Mouse (Mus musculus) ES-E14 (cell line): ENCODE measurements around the gene Rin2.

Experiments
- CHD2 ChIP-seq: IDR thresholded peaks from 2 replicates; pipeline ENCODE4 v1.6.1; 2014; ENCODE audit warnings: mild to moderate bottlenecking, low read depth, low read length, inconsistent platforms
- MAFK ChIP-seq: IDR thresholded peaks from 2 replicates; pipeline ENCODE4 v1.6.1; 2014; ENCODE audit warnings: mild to moderate bottlenecking, low read depth, low read length, inconsistent platforms; ENCODE audit not compliant: insufficient read depth
- ZC3H11A ChIP-seq: IDR thresholded peaks from 2 replicates; pipeline ENCODE4 v1.6.1; 2012; ENCODE audit warnings: low read depth, mild to moderate bottlenecking, inconsistent platforms, low read length, borderline replicate concordance
- ZNF384 ChIP-seq: IDR thresholded peaks from 2 replicates; pipeline ENCODE4 v1.6.1; 2012; ENCODE audit warnings: low read depth, low read length, inconsistent platforms

DNA sequence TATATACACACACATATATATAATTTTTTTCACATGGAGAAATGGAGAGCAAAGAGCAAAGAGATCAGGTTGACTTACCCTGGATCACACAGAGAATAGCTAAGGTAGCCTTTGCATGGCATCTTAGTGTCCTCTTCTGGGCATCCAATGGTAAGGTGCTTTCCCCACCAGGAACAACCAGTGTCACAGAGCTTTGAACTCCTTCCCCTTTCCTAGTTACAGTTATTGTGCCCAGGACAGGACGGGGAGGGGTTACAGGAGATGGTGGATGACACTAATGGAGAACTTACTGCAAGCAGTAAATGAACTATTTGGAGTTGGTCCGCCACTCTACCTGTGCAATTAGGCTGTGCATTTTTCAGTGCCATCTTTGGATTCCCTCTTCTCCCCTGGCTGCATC, 45.7 kb downstream of the Rin2 start:
- TF ChIP-seq ZNF384: no peak
- TF ChIP-seq ZC3H11A: no peak
- no peak for TF ChIP-seq CHD2
- TF ChIP-seq MAFK: no peak
